Mouse (Mus musculus): ENCODE measurements around the gene Foxf2.

GRCm38 (mm10) chr13:31626991-31627625, 1.5 kb downstream of the Foxf2 start:
- TF ChIP-seq POLR2A (IDR thresholded peaks at IDR 0.05; ENCODE audit: extremely low read depth, insufficient read depth, low read length) (no peak), CTCF (IDR thresholded peaks at IDR 0.05; ENCODE audit: low read depth, low read length) (no peak)
